Mouse (Mus musculus): Measurements from ENCODE around the gene Mcee.

DNA sequence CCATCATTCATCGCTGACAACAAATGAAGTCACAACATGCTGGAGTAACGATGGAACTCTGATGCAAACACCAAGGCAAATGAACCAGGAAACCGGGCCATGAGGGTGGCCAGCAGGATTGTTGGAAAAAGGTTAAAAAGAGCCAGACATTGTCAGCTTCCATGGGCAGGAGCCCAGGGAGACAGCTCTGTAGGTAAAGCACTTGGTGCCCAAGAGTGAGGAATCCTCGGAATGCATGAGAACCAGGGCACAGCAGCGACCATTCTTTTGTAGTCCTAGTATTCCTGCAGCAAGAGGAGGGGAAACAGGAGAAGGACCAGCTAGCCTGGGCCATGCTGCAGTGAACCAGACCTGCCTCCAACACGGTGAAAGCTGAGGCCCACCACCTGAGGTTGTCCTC is 33.7 kb upstream of the Mcee start:
- TF ChIP-seq CTCF (IDR thresholded peaks at IDR 0.05; ENCODE audit: extremely low read depth, insufficient read depth, low read length) (no peak), POLR2A (IDR thresholded peaks at IDR 0.05; ENCODE audit: extremely low read depth, insufficient read depth, low read length) (no peak)

Data from cortical plate, adult 2 months (tissue).